Comparison of ENCODE assay signal across 7 mouse cellular contexts in genomic region chr6:72235098-72235806, GRCm38 (mm10). TPM values are rescaled to one million over a fixed set of nuclear protein-coding genes. Genes with fewer than 3 reads are reported as not detected.
DNase-seq lines count a peak whose midpoint lies in the region; ATAC-seq and TF ChIP-seq lines count a peak whose summit lies in the region.

TSS of gene Atoh8 (minus strand) at chr6:72235577.

- no peaks in the 10 kb centered on the region for H3K9me3 ChIP-seq in forebrain, embryonic 15.5 days

- peak within 1 kb of the TSS; percentile 92 for H3K4me3 ChIP-seq in brown adipose tissue, adult 24 weeks (ENCODE audit: insufficient read depth, low read depth, low read length)
- H3K4me3 ChIP-seq in forebrain, embryonic 15.5 days = peak within 1 kb of the TSS; percentile 58
- peak within 1 kb of the TSS; percentile 67 for H3K4me3 ChIP-seq in layer of hippocampus, adult 2 months

- H3K27me3 ChIP-seq in forebrain, embryonic 15.5 days = peaks cover 16% of the 10 kb centered on the region; the same call in 1 of the 2 replicates

- H3K36me3 ChIP-seq in forebrain, embryonic 15.5 days = no peaks in the 10 kb centered on the region

- peak within 1 kb of the TSS; percentile 99 for H3K4me2 ChIP-seq in forebrain, embryonic 15.5 days (replicated peaks)

- no peak for TF ChIP-seq CTCF in layer of hippocampus, adult 2 months (conservative IDR thresholded peaks at IDR 0.05)

- H3K27ac ChIP-seq in brown adipose tissue, adult 24 weeks (replicated peaks; ENCODE audit: low read depth, low read length) = peak within 1 kb of the TSS; percentile 79
- peak within 1 kb of the TSS; percentile 48; the same call in 1 of the 2 replicates for H3K27ac ChIP-seq in forebrain, embryonic 15.5 days (replicated peaks)
- H3K27ac ChIP-seq in layer of hippocampus, adult 2 months = peak within 1 kb of the TSS; percentile 75

- DNase-seq in MN1 (ENCODE audit: low spot score) = peak; percentile 43
- DNase-seq in heart, postnatal 25 days (ENCODE audit: low spot score) = peak; percentile 60
- DNase-seq in layer of hippocampus, adult 2 months (ENCODE audit: low spot score in 2 of 2) = peak; percentile 47 to 51
- DNase-seq in lung, postnatal 10 days = peak; percentile 86
- DNase-seq in retina, embryonic 14.5 days (ENCODE audit: low spot score) = peak; percentile 74

- intact Hi-C loops in heart, postnatal 25 days (cut with DNase I) = loop anchor here (2.0 kb wide), 1 partner anchor 16 kb away; no protein-coding TSS in a partner anchor

- peak within 1 kb of the TSS; percentile 53 for H3K9ac ChIP-seq in forebrain, embryonic 15.5 days (replicated peaks)

- peak; percentile 62 for ATAC-seq in forebrain, embryonic 15.5 days (replicated peaks)

- WGBS in forebrain, embryonic 15.5 days = under 1% methylated on average over 67 of the region's 68 CpGs

- H3K4me1 ChIP-seq in brown adipose tissue, adult 24 weeks (ENCODE audit: control insufficient read depth, insufficient read depth, insufficient read length, low read length) = peaks cover 13% of the 10 kb centered on the region
- peaks cover 42% of the 10 kb centered on the region for H3K4me1 ChIP-seq in forebrain, embryonic 15.5 days

RNA-seq across cellular contexts. Expression of gene Atoh8, which starts in this region (rescaled TPM):
- 1.9 and 4.3 TPM in 2 replicates for polyA plus RNA-seq in brown adipose tissue, adult 24 weeks (2012; ENCODE audit: insufficient read depth, insufficient read length, missing spikeins)
- 2.7 and 3.6 TPM in 2 replicates for polyA plus RNA-seq in forebrain, embryonic 15.5 days (2015; fragmentation: Nextera tagmentation; extraction: Ambion mirVana)
- total RNA-seq in heart, postnatal 25 days (2021) = 10 to 100 TPM in 1 of 2 experiments, 1 to 10 TPM in 1; 6.1 to 12.4 TPM
- 1 to 10 TPM; 2.1 to 3.1 TPM for total RNA-seq in layer of hippocampus, adult 2 months (2021)

Comparison
In these comparisons a context has a peak if more than half of its experiments do, and no peak if none do; other contexts are left out.
1. Peak in every context shown above with its lines: DNase-seq, ATAC-seq, H3K4me3 ChIP-seq and H3K27ac ChIP-seq.